Mouse (Mus musculus): ENCODE data around the gene Rin3. TPM values are rescaled to one million over a fixed set of nuclear protein-coding genes. Genes with fewer than 3 reads are reported as not detected.

The Rin3 gene
- polyA plus RNA-seq, 1 experiment from 2014 or later = 2.9 TPM

GRCm38 (mm10) chr12:102319150-102319549, 36.3 kb downstream of the Rin3 start:
- no peaks in the 10 kb centered on the region for H3K9me3 ChIP-seq (ENCODE audit: control insufficient read depth, low read length)
- no peak overlapping the region for H3K9ac ChIP-seq (ENCODE audit: low read length)
- H3K4me3 ChIP-seq (ENCODE audit: low read depth, low read length) = no peak overlapping the region
- WGBS = 50% methylated on average over 2 of the region's 2 CpGs
- DNase-seq (ENCODE audit: low spot score) (no peak), ATAC-seq (ENCODE audit: low FRiP score, low TSS enrichment) (no peak)
- no peak overlapping the region for H3K4me2 ChIP-seq (replicated peaks; ENCODE audit: low read depth)
- H3K27ac ChIP-seq (replicated peaks) = no peak overlapping the region
- TF ChIP-seq EP300 (optimal IDR thresholded peaks at IDR 0.05) (no peak), CTCF (IDR thresholded peaks at IDR 0.05; ENCODE audit: low read depth) (no peak)
- H3K4me1 ChIP-seq (replicated peaks; ENCODE audit: control insufficient read depth, insufficient read depth) = no peaks in the 10 kb centered on the region
- no peaks in the 10 kb centered on the region for H3K36me3 ChIP-seq (ENCODE audit: control insufficient read depth, insufficient read depth, low read length)
- H3K27me3 ChIP-seq (ENCODE audit: control insufficient read depth, insufficient read depth, low read length) = no peaks in the 10 kb centered on the region

- H3K9ac ChIP-seq (ENCODE audit: low read length) = no peak overlapping the region
- 44% methylated on average over 2 of the region's 2 CpGs for WGBS
- H3K36me3 ChIP-seq (ENCODE audit: control insufficient read depth, insufficient read depth, low read length) = no peaks in the 10 kb centered on the region
- H3K27me3 ChIP-seq (ENCODE audit: control insufficient read depth, insufficient read depth, low read length) = no peaks in the 10 kb centered on the region
- no peak for TF ChIP-seq EP300 (optimal IDR thresholded peaks at IDR 0.05)
- TF ChIP-seq CTCF (IDR thresholded peaks at IDR 0.05; ENCODE audit: low read depth) = no peak
- no peak overlapping the region for H3K4me2 ChIP-seq (replicated peaks; ENCODE audit: low read depth)
- H3K4me3 ChIP-seq (ENCODE audit: low read depth, low read length) = no peak overlapping the region
- H3K27ac ChIP-seq (replicated peaks) = no peak overlapping the region
- H3K4me1 ChIP-seq (replicated peaks; ENCODE audit: control insufficient read depth, insufficient read depth) = no peaks in the 10 kb centered on the region
- DNase-seq (ENCODE audit: low spot score) (no peak), ATAC-seq (ENCODE audit: low FRiP score, low TSS enrichment) (no peak; the same call in 1 of the 2 replicates)
- no peaks in the 10 kb centered on the region for H3K9me3 ChIP-seq (ENCODE audit: control insufficient read depth, low read length)
Measured at GRCm38 (mm10) chr12:102319899-102320298, 37.1 kb downstream of the Rin3 start.

DNA sequence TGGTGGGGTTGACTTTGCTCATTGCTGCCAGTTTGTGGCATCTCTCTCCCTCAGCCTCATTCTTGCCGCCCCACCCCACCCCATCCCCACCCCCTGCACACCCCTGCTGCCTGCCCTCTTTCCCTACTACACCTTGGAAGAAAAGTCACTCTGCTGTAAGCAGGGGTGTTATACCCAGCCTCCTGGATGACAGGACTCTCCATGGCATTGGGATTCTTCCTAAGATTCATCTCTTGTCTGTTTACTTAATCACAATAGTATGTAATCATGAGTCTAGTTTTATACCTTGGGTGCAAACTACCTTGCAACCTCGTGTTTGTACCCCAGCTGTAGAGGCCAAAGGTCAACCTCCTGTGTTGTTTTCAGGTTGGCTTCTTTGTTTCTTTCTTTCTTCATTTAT, 37.5 kb downstream of the Rin3 start:
- no peaks in the 10 kb centered on the region for H3K4me1 ChIP-seq (replicated peaks; ENCODE audit: control insufficient read depth, insufficient read depth)
- no peak overlapping the region for H3K27ac ChIP-seq (replicated peaks)
- DNase-seq (ENCODE audit: low spot score) (no peak), ATAC-seq (ENCODE audit: low FRiP score, low TSS enrichment) (no peak)
- WGBS = 40% methylated on average over 2 of the region's 2 CpGs
- H3K9me3 ChIP-seq (ENCODE audit: control insufficient read depth, low read length) = no peaks in the 10 kb centered on the region
- no peak overlapping the region for H3K4me3 ChIP-seq (ENCODE audit: low read depth, low read length)
- no peak overlapping the region for H3K4me2 ChIP-seq (replicated peaks; ENCODE audit: low read depth)
- no peak overlapping the region for H3K9ac ChIP-seq (ENCODE audit: low read length)
- H3K36me3 ChIP-seq (ENCODE audit: control insufficient read depth, insufficient read depth, low read length) = no peaks in the 10 kb centered on the region
- TF ChIP-seq EP300 (optimal IDR thresholded peaks at IDR 0.05) = no peak
- no peak for TF ChIP-seq CTCF (IDR thresholded peaks at IDR 0.05; ENCODE audit: low read depth)
- no peaks in the 10 kb centered on the region for H3K27me3 ChIP-seq (ENCODE audit: control insufficient read depth, insufficient read depth, low read length)

DNA sequence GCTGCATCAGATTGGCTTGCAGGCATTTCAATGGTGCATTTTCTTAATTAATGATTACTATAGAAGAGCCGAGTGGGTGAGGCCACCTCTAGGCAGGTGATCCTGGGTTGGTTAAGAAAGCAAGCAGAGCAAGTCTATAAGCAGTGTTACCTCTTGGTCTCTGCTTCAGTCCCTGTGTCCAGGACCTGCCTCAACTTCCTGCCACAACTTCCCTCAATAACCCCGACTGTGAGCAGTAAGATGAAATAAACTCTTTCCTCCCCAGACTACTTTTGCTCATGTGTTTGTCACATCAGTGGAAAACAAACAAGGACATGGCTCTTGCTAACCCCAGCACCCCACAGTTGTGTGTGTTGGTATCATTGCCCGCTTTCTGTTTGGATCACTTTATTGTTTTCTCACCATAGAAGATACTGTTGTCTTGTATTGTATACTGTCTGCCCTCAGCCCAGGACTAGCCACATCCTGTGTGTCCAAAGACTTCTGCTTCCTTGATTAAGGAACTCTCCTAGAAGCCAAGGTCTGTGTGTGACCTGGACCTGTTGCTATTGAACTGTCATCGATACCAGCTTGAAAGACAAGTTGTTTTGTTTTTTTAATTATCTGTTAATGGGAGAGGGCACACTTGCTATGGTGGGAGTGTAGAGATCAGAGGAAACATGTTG, 38.3 kb downstream of the Rin3 start:
- DNase-seq (ENCODE audit: low spot score) (no peak), ATAC-seq (ENCODE audit: low FRiP score, low TSS enrichment) (no peak)
- no peaks in the 10 kb centered on the region for H3K9me3 ChIP-seq (ENCODE audit: control insufficient read depth, low read length)
- no peak overlapping the region for H3K4me2 ChIP-seq (replicated peaks; ENCODE audit: low read depth)
- H3K4me1 ChIP-seq (replicated peaks; ENCODE audit: control insufficient read depth, insufficient read depth) = no peaks in the 10 kb centered on the region
- H3K27me3 ChIP-seq (ENCODE audit: control insufficient read depth, insufficient read depth, low read length) = no peaks in the 10 kb centered on the region
- TF ChIP-seq CTCF (IDR thresholded peaks at IDR 0.05; ENCODE audit: low read depth) (no peak), EP300 (optimal IDR thresholded peaks at IDR 0.05) (no peak)
- no peak overlapping the region for H3K27ac ChIP-seq (replicated peaks)
- no peak overlapping the region for H3K9ac ChIP-seq (ENCODE audit: low read length)
- H3K36me3 ChIP-seq (ENCODE audit: control insufficient read depth, insufficient read depth, low read length) = no peaks in the 10 kb centered on the region
- 69% methylated on average over 4 of the region's 4 CpGs for WGBS
- H3K4me3 ChIP-seq (ENCODE audit: low read depth, low read length) = no peak overlapping the region

DNA sequence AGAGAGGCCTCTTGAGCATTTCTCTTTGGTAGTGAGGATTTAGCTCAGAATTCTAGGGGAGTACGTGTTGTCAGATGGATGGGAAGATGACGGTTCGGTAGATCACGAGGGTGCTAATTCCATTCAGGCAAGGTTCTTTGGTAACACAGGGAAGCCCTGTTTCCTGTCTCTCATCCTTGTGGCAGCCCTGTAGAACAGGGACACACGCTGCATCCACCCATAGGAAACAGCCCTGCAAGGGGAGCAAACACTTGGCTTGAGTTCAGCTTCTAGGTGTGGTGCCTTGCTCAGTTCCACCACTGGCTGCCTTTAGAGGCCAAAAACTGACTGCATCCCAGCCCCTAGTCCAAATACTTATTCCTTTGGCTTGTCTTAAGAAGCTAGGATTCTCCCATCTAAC, 39.0 kb downstream of the Rin3 start:
- no peak for TF ChIP-seq CTCF (IDR thresholded peaks at IDR 0.05; ENCODE audit: low read depth)
- no peak for TF ChIP-seq EP300 (optimal IDR thresholded peaks at IDR 0.05)
- Histone ChIP-seq H3K4me2 (replicated peaks; ENCODE audit: low read depth) (no peak overlapping the region), H3K9me3 (ENCODE audit: control insufficient read depth, low read length) (no peaks in the 10 kb centered on the region), H3K4me3 (ENCODE audit: low read depth, low read length) (no peak overlapping the region), H3K27ac (replicated peaks) (no peak overlapping the region), H3K4me1 (replicated peaks; ENCODE audit: control insufficient read depth, insufficient read depth) (no peaks in the 10 kb centered on the region), H3K36me3 (ENCODE audit: control insufficient read depth, insufficient read depth, low read length) (no peaks in the 10 kb centered on the region; the same call in 1 of the 2 replicates), H3K9ac (ENCODE audit: low read length) (no peak overlapping the region), H3K27me3 (ENCODE audit: control insufficient read depth, insufficient read depth, low read length) (no peaks in the 10 kb centered on the region)
- DNase-seq (ENCODE audit: low spot score) (no peak), ATAC-seq (ENCODE audit: low FRiP score, low TSS enrichment) (no peak)
- WGBS = 81% methylated on average over 5 of the region's 5 CpGs

DNA sequence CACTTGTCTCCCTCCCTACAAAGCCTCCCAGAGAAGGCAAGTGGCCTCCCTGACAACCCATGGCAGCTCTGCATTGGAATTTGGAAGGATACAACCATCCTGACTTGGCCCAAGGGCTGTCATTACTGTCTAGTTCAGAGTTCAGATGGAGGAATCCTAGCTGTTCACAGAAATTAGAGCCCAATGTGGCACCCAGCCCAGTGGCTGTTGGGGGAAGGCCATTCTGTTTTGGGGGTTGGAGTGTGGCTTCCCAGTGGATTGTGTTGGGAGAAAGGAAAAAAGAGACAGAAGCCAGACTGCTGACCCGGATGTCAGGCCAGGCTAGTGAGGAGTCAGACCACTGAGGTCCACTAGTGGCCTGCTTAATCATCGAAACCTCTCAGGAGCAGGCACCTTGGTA, 40.5 kb downstream of the Rin3 start:
- DNase-seq (ENCODE audit: low spot score) (no peak), ATAC-seq (ENCODE audit: low FRiP score, low TSS enrichment) (no peak)

More for the DNA sequence above, 40.5 kb downstream of the Rin3 start:
- Histone ChIP-seq H3K9ac (ENCODE audit: low read length) (no peak overlapping the region), H3K4me2 (replicated peaks; ENCODE audit: low read depth) (no peak overlapping the region), H3K27me3 (ENCODE audit: control insufficient read depth, insufficient read depth, low read length) (no peaks in the 10 kb centered on the region), H3K36me3 (ENCODE audit: control insufficient read depth, insufficient read depth, low read length) (no peaks in the 10 kb centered on the region; the same call in 1 of the 2 replicates), H3K4me1 (replicated peaks; ENCODE audit: control insufficient read depth, insufficient read depth) (no peaks in the 10 kb centered on the region), H3K4me3 (ENCODE audit: low read depth, low read length) (no peak overlapping the region), H3K9me3 (ENCODE audit: control insufficient read depth, low read length) (no peaks in the 10 kb centered on the region), H3K27ac (replicated peaks) (peak overlapping the region; percentile 61; the same call in 1 of the 2 replicates)
- TF ChIP-seq EP300 (optimal IDR thresholded peaks at IDR 0.05) = no peak
- no peak for TF ChIP-seq CTCF (IDR thresholded peaks at IDR 0.05; ENCODE audit: low read depth)
- 75% methylated on average over 2 of the region's 2 CpGs for WGBS
